Mouse (Mus musculus): Measurements from ENCODE around the gene Tigd3.

DNA sequence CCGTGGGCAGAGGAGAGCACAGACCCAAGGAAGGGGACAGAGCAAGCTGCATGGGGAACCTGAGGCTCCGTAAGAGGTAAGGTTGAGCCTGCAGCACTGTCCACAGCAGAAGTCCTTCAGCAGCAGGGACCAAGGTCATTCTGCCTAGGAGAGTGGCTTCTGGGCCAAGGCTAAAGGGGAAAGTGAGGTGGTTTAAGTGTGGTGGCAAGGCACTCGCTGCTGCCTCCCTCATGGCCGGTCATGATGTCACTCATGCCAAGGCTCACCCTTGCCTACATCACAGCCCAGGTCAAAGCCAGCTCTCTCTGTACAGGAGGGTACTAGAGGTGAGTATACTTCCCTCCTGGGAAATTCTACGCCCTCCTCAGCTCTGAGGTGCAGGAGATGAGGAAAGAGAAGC is 30.2 kb downstream of the Tigd3 start:
- no peak for TF ChIP-seq CTCF (IDR thresholded peaks at IDR 0.05; ENCODE audit: low read depth)
- TF ChIP-seq EP300 (IDR thresholded peaks at IDR 0.05; ENCODE audit: low read depth): no peak
